Mouse (Mus musculus): Measurements from ENCODE around the gene Ttll9.

- TF ChIP-seq EP300 (IDR thresholded peaks at IDR 0.05; ENCODE audit: low read depth) (no peak), CTCF (IDR thresholded peaks at IDR 0.05; ENCODE audit: low read depth) (no peak)
These were observed 38.7 kb upstream of the Ttll9 start for GRCm38 (mm10) chr2:152923621-152924020.

Data from liver, postnatal 0 days (tissue).